Mouse (Mus musculus) activated CD4-positive, CD25-positive, alpha-beta regulatory T cell, adult 4 months (primary cell): ENCODE results near the gene 3830406C13Rik. TPM values are rescaled to one million over a fixed set of nuclear protein-coding genes. Genes with fewer than 3 reads are reported as not detected.

Experiments used
- ATAC-seq: one replicate; pipeline ENCODE4 v1.8.0; 2017
- polyA plus RNA-seq, 2 experiments: library from polyadenylated mRNA; unstranded; fragments of 100-300 nt; shearing (Covaris generic); gene quantifications; one replicate each; pipeline ENCODE4 v1.2.1; 2017

Gene 3830406C13Rik
- polyA plus RNA-seq, 2 experiments from 2014 or later, result 102 to 119 TPM

DNA sequence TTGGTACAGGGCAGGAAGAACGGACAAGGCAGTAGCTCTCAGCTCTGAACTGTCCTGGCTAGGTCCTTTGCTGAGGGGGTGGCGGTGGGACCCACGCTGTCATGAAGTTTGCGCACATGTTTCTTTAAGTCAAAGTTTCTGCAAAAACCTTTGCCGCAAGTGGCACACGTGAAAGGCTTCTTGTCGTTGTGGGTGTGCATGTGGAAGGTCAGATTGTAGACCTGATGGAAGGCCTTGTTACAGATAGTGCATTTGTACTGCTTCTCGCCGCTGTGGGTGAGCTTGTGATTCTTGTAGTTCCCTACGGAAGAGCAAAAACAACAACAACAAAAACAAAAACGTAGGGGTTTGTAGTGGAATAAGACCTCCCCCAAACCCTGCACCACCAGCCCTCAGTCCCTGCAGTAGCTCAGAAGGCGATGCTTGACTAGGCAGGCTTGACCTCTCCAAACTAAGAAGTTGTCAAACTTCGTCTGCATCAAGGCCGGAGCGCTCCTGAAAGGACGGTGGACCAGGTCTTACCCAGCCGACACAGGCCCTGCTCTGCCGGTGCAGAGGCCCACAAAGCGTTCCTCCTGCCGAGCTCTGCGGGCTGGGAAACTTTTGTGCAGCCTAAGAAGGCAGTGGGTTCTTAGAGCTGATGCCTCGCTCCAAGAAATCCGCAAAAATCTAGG is 58.6 kb downstream of the 3830406C13Rik start:
- no peak for ATAC-seq

DNA sequence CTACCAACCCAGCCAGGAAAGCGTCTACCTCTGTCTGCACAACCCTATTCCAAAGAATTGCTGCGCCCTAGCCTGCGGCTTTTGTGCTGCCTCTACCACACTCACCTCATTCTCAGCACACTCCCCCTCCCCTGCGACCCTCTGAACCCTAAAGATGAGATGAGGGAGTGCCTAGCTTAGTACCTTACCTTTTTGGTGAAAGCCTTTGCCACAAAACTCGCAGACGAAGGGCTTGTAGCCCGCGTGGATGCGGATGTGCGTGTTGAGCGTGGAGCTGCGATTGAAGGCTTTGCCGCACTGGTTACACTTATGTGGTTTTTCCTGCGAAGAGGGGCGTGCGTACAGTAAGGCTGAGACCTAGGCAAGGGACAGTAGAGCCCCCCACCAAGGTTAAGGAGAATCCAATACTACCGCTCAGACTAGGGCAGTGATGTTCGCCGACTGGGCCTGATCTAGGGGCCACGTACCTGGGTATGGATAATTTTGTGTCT is 59.5 kb downstream of the 3830406C13Rik start:
- no peak for ATAC-seq

DNA sequence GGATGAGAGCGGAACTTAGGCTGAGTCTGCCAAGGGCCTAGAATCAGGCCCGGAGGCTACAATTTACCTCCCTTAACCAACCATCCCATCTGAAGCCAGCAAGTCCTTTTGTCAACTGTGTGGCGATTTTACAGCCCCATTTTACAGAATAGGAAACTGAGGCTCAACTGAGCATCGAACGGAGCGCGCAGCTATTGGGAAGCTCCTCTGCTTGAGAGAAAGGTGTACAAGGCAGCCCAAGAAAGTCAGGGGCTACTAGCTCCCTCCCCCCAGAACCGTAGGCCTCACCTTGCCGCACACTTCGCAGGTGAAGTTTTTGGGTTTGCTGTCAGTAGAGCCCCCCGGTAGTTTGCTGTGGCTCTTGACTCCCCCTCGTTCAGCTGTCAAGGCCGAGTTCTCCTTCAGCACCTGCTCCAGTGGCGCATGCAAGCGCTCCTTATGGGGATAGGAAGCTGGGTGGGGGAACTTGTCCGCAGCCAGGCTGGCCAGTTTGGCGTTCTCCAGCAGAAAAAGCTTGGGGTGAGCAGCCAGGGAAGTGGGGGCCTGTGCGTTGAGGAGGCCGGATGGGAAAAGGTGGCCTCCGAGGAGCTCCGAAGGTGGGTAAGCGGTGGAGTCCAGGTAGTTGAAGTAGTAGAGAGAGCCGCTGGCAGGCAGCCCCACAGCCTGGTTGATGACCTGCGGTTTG is 60.2 kb downstream of the 3830406C13Rik start:
- no peak for ATAC-seq

DNA sequence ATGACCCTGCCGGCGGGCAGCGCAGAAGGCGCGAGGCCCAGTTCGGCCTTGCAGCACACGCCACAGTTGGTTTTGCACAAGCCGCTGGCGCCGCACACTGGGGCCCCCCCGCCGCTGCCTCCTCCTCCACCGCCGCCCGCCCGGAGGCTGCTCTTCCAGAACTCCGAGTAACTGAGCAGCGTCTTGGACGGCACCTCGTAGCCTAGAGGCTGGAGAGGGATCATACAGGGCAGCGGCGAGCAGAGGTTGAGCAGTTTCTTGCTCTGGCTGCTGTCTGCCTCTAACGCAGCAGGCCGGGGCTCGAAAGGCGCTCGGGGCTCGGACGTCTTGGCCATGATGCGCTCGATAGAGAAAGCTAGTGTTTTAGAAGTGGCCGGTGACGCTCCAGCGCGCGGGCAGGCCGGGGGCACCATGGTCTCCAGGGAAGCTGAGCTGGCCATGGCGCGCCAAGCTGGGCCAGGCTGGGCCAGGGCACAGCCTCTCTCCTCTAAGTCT is 60.8 kb downstream of the 3830406C13Rik start:
- ATAC-seq, result no peak

DNA sequence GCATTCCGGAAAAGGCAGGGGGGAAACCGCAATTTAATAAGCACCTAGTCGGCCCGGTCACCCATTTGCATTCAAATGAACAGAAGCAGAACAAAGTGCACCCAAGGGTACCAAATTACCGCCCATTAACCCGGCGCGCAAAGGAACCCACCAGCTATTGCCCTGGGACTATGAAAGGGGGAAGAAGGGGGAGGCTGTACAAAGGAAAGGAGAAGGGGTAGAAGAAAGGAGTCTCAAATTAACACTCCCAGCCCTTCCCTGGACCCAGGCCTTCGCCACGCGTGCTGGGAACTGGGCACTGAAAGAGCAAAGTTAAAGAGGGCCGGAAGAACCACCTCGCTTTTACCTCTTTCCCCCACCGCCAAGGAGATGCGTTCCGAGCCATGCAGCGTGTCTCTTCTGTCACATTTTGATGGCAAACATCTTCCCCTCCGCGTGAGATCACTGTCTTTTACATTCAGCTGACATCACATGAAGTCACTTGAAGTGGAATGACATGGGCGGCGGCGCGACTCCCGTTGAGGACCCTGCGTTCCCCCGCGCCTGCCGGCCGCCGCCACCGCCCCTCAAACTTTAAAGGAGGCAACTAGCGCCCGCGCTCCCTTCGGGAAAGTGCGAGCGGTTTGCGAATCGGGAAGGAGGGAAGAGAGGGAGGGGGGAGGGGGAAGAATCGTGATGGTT is 61.4 kb downstream of the 3830406C13Rik start:
- no peak for ATAC-seq

DNA sequence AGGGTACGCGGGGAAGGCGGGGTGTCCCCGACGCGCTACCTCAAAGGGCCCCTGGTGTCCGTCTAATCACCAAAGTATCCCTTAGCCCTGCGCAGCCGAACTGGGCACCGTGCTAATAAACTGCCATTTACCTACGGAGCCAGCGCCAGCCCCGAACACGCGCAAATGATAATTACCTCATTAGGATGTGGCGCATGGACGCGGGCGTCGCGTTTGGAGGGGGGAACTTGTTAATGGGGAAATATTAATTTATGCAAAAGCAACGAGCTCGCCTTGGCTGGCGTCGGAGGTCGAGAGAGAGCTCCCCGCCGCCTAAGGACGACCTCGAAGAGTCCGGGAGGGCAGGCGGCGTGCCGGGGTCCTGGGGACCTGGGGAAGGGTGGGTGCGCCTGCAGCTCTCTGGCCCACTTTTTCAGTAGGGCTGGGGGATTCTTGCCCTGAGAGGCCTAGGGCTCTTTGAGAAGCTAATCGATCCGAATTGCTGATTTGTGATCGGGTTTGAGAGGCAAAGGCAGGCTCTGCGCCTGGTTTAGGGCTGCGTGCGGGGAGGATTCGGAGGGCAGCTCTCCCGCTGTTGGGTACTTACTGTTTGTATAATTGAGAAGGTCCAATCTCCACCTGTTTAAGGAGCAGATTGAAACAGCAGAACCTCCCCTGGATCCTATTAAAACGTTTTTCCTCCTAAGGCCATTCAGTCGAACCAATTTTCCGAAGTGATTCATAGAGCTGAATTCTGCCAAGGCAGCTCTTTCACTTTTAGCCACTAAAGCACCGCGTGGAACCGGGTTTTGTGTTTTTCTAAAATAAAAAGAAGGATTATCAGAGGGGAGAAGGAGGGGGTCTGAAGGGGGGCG is 62.3 kb downstream of the 3830406C13Rik start:
- no peak for ATAC-seq

DNA sequence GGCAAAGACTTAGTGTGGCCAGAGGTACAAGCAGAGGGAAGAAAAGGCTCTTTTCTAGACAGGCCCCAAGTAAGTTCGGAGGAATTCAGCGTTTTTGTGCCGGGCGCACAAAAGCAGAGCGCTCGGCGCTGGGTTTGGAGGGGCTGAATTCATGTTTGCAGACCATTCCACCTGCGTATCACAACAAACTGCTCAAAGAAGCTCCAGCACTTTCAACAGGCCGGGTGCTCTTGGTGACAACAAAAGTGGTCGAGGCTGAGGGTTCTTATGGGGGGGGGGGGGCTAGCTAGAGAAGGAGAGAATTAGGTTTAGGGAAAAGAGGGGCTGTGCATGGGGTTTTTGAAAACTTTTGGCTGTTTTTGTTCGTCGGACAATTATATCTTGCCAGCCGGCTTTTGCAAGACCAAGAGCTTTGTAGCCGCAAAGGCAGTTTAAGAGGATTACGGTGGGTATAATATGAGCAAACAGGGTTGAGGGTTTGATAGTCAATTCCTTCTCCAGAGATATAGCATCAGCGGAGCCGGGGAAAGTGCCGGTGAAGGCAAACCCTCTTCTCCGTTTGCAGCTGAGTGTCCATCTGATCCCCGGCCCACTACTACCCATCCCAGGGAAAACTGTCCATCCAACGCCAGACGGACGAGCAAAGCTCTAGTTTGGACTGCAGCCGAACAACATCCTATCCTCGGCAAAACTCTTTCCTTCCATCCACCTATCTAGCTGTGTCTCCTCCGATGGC is 63.1 kb downstream of the 3830406C13Rik start:
- no peak for ATAC-seq

DNA sequence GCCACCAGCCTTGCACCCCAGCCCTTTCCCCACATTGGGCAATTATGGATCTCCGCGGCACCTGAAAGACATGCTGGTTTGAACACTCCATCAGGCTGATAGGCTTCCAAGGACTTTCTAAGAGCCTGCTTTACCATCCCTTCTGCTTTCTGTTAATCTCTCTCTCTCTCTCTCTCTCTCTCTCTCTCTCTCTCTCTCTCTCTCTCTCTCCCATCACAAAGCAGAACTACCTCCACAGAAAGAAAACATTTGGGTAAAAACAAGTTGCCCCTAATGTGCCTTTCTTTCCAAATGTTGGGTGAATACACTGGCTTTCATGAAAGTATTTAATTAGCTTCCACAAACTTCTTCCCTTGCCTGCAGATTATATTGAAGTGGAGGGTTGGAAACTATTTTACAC is 64.1 kb downstream of the 3830406C13Rik start, which contains the start of gene Fezf2:
Fezf2 (minus strand) TSS at position 101 of the 400 bp plus-strand sequence.
- no peak for ATAC-seq

DNA sequence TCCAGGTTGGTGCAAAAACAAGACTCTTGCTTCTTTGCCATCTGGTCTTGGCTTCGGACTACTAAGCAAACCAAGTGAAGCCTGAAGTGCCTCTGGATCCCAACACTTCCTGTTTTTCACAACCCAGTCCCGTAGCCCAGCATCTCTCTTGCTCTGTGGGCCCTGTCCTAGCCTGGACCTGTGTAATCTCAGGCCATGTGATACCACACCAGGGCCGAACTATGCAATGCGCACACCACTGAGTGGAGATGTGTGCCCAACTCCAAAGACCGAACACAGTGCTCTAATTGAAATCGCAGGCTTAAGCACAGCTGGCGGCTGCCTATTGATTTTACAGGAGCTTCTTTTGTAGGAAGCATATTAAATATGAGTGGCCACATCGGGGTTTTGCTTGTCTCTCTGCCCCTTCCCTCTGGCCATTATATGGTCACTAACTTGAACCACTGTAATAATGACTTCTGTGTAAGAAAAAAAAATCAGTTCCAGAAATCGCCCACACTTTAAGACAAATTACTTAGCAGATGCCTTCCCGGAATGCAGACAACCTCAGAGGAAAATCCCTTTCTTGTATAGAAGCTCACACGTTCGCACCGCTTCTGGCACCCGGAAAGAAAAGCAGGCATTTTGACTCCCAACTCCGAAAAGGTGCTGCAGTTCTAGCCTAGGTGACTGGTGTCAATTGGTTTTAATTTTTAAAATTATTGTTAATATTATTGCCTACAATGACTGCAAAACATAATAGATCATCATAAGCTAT is 65.5 kb downstream of the 3830406C13Rik start:
- ATAC-seq, result no peak

DNA sequence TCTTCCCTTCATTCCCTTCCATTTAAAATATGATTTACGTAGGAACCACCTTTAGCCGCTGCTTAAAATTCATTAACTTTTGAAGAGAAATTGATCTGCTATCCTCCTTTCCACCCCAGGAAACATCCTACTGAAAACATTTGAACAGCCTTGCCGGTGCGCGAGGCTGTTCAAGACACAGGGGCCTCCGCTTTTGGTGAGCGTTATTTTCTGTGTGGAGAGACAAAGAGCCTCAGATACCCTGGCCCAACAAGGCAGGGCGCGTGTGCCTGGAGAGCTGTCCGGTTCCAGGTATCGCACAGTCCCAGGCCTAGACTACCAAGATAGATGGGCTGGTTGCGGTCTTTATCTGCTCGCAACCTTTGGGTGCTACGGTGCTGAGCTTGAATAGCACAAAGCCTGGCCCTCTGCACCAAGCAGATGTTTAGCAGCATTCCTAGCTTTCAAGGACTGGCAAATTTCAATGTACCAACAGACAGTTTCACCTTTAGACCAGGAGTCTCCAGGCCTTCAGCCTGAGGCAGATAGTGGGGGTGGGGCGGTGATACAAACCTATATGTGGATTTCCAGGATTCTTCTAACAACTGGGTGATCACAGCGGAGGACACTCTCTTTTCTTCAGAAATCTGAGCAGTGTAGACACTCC is 66.4 kb downstream of the 3830406C13Rik start:
- no peak for ATAC-seq

Other genes starting within 250 kb of the 3830406C13Rik start
- gene Gm49355, start 197 bp upstream of the 3830406C13Rik start, polyA plus RNA-seq, result under 1 TPM in 1 of 2 experiments, not detected in 1; 0.28 TPM
- gene Fezf2, start 64.0 kb downstream of the 3830406C13Rik start, polyA plus RNA-seq, result under 1 TPM in 1 of 2 experiments, not detected in 1; 0.15 TPM